Mouse (Mus musculus) layer of hippocampus, adult 8-10 months (tissue): Measurements from ENCODE around the gene Vmn1r68. TPM values are rescaled to one million over a fixed set of nuclear protein-coding genes. Genes with fewer than 3 reads are reported as not detected.

Source experiments
- DNase-seq, 2 experiments: peaks; one replicate each; pipeline ENCODE4 v3.0.0; 2022; ENCODE audit warnings: low spot score in 2 of 2
- total RNA-seq, 4 experiments: library from RNA; stranded (reverse); gene quantifications; 2 replicates each; pipeline ENCODE4 v1.2.4; 2022

The Vmn1r68 gene
- total RNA-seq = not detected

DNA sequence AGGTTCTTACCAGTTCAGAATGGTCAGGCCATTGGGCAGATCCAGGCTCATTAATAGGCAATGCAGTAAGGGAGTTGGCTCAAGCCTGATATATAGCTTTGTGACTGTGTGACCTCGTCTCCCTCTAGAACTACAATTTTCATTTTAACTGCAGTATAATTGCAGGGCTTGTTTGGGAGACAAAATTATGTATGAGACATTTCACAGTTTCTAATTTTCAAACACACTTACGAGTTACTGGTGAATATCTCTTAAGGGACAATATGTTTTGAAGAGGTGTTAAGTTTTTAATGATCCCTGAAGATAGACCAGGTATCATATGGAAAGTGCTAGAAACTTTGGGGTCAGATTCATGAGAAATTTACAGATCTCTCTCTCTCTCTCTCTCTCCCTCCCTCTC is at the start of gene Vmn1r68:
TSS of gene Vmn1r68 (minus strand) at position 101 of the 400 bp plus-strand sequence.
- DNase-seq = no peak

DNA sequence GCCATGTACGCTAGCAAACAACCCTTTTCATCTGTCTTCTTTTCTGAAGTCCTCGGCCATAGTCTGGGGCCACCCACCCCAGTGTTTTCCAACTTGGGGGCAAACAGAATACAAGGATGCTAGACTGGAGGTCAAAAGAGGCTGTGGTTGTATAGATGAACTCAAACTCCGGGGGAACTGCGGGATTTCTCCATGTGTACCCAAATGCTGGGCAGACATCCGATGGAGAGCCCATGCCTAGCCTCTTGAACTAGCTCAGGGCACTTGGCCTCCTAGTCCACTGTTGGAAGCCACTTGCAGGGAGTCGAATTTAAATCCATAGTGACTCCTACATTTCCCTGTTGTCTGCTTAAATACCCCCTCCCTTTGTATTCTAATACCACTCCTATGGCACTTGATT is 62.7 kb downstream of the Vmn1r68 start:
- DNase-seq = no peak

DNA sequence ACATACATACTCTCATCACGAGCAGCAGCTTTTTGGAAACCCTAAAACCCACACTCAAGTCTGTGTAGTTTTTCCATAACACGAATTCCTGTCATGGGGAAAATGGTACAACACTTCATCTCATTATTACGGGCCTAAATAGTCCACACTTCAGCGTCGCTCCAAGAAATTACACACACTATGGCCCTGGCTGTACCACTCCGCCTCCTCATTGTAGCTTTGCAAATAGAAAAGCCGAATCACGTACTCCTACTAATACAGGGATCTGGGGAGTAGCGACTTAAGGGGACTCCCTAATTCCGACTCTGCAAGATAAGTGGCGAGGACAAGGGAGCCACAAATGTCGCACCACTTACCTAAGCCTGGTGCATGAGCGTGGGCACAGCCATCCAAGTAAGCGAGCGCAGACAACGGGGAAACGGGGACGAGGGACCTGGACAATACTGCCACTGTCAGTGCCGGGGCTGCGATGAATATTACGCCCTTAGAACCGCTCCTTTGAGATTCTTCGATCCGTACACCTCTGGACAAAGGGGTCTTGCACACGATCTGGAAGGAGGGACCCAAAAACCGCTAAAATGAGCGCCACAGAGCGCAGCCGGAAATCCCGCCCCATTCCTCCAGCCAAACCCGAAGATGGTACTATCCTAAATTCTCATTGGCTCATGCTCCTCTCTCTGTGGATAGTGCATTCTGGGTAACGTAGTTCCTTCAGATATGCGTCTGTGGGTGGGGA is 63.3 kb downstream of the Vmn1r68 start, which contains the start of gene Zik1:
TSS of gene Zik1 (minus strand) at position 609 of the 736 bp plus-strand sequence.
- peak; percentile 65 to 72 for DNase-seq

DNA sequence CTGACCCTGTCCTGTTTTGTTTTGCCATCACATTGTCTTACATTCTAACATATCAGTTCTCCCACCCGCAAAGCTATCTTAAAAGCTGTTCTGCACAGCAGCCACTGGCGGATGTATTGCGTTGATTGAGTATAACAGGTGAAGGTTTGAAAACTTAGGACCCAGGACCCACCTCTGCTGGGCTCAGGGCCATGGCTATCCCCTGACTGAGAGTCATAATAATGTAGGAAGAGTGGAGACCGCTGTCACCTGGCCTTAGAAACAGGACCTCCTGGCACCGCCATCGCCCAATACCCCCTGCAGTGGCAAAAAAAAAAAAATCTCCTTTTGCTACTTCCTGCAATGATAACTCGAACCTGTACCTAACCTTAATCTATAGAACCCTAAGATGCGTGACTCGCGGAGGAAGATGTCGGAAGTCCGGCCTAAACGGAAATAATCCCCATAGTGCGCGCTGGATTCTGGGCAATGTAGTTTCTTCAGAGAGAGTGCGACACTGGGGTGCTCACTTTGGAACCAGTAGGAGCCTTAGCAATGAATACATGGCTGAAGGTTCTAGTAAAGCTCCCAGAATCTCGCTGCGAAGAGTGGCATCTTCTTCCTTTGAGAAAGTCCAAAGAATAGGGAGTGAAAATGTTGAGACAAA is 77.6 kb downstream of the Vmn1r68 start:
- peak; percentile 18 to 59 for DNase-seq

DNA sequence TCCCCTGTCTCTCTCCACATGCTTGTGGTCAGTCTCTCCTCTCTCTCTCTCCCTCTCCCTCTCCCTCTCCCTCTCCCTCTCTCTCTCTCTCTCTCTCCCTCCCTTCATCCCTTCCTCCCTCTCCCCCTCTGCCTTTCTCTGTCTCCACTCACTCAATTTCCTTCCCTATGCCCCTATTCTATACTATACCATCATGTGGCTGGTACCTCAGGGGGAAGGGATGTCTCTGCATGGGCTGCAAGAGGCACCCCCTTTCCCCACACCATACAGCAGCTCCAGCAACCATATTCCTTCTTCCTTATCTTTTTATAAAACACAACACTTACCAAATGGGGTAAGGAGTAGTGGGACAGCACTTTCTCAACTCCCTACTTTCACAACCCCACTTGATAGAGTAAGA is 78.5 kb downstream of the Vmn1r68 start:
- DNase-seq = no peak

DNA sequence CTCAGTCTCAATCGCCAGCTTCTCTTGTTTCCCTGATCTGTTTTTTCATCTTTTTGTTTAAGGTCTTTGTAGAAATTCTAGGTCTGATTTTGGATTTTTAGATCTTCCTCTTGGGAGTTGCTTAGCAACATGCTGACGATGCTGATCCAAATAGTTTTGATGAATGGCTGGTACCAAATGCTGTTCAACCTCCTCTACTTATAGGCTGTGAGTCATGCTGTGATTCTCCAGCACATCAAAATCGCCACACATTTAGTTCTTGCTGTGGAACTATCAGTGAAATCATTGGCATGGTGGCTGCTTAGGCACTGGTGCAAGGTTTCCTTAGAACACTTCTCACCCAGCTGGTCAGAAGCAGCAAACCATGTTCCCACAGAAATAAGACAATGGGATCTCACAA is 100.1 kb downstream of the Vmn1r68 start:
- no peak for DNase-seq

Other genes starting within 250 kb of the Vmn1r68 start
- not detected for gene Vmn1r67, start 115.2 kb downstream of the Vmn1r68 start, total RNA-seq
- 10 to 100 TPM; 13.4 to 17.0 (median 13.9) TPM for gene Zik1, start 63.1 kb downstream of the Vmn1r68 start, total RNA-seq
- not detected for gene Vmn1r69, start 55.2 kb upstream of the Vmn1r68 start, total RNA-seq
- gene Vmn1r70, start 73.0 kb upstream of the Vmn1r68 start, total RNA-seq = not detected
- gene Nlrp4b, start 129.3 kb upstream of the Vmn1r68 start, total RNA-seq = not detected
- not detected for gene Vmn1r71, start 195.9 kb upstream of the Vmn1r68 start, total RNA-seq